Mouse (Mus musculus): ENCODE measurements at regions not wholly inside any gene's neighbourhood (a gene's known extent, or its start where the extent isn't known, plus 50 kb on each side); places are given as distances from the start of the nearest gene placed in this dataset.

GRCm38 (mm10) chr5:112122581-112122980 is 129.7 kb downstream of the Cryba4 start:
- DNase-seq (ENCODE audit: low spot score) = no peak
- Histone ChIP-seq H3K4me1 (0 out of 2 replicates have a peak, but pooled peaks cover 12% of the 10 kb centered on the region), H3K36me3 (no peaks in the 10 kb centered on the region), H3K27ac (no peak overlapping the region), H3K4me3 (no peak overlapping the region), H3K27me3 (ENCODE audit: insufficient read depth, poor library complexity, severe bottlenecking) (peaks cover 42% of the 10 kb centered on the region; the same call in 1 of the 2 replicates), H3K9me3 (no peaks in the 10 kb centered on the region)
- 12% methylated on average over 5 of the region's 5 CpGs for WGBS

- Histone ChIP-seq H3K9me3 (no peaks in the 10 kb centered on the region), H3K36me3 (no peaks in the 10 kb centered on the region), H3K27me3 (ENCODE audit: insufficient read depth, poor library complexity, severe bottlenecking) (peaks cover 40% of the 10 kb centered on the region), H3K4me1 (no peaks in the 10 kb centered on the region), H3K4me3 (no peak overlapping the region), H3K27ac (no peak overlapping the region)
- DNase-seq (ENCODE audit: low spot score) = no peak
- 67% methylated on average over 4 of the region's 4 CpGs for WGBS
Observed at GRCm38 (mm10) chr5:112127171-112127570, 125.1 kb downstream of the Cryba4 start.

- Histone ChIP-seq H3K4me1 (peaks cover 4% of the 10 kb centered on the region; the same call in 1 of the 2 replicates), H3K27ac (no peak overlapping the region), H3K36me3 (no peaks in the 10 kb centered on the region), H3K27me3 (ENCODE audit: insufficient read depth, poor library complexity, severe bottlenecking) (peaks cover 52% of the 10 kb centered on the region), H3K9me3 (no peaks in the 10 kb centered on the region), H3K4me3 (no peak overlapping the region)
- DNase-seq (ENCODE audit: low spot score) = no peak
- WGBS = 84% methylated on average over 1 of the region's 1 CpGs
Observed at GRCm38 (mm10) chr5:112132746-112133145, 119.6 kb downstream of the Cryba4 start.

- Histone ChIP-seq H3K27me3 (ENCODE audit: insufficient read depth, poor library complexity, severe bottlenecking) (peaks cover 51% of the 10 kb centered on the region), H3K9me3 (no peaks in the 10 kb centered on the region), H3K4me3 (no peak overlapping the region), H3K27ac (no peak overlapping the region), H3K4me1 (peaks cover 4% of the 10 kb centered on the region; the same call in 1 of the 2 replicates), H3K36me3 (no peaks in the 10 kb centered on the region)
- no peak for DNase-seq (ENCODE audit: low spot score)
- WGBS = 80% methylated on average over 21 of the region's 21 CpGs
Observed at GRCm38 (mm10) chr5:112133688-112134573, 118.4 kb downstream of the Cryba4 start.

GRCm38 (mm10) chr5:112136646-112137045 is 115.7 kb downstream of the Cryba4 start:
- WGBS = 32% methylated on average over 10 of the region's 14 CpGs
- no peaks in the 10 kb centered on the region for H3K36me3 ChIP-seq
- H3K27me3 ChIP-seq (ENCODE audit: insufficient read depth, poor library complexity, severe bottlenecking) = peaks cover 57% of the 10 kb centered on the region
- peaks cover 4% of the 10 kb centered on the region; the same call in 1 of the 2 replicates for H3K4me1 ChIP-seq
- no peaks in the 10 kb centered on the region for H3K9me3 ChIP-seq
- no peak overlapping the region for H3K27ac ChIP-seq
- no peak overlapping the region for H3K4me3 ChIP-seq
- DNase-seq (ENCODE audit: low spot score) = no peak

- peaks cover 4% of the 10 kb centered on the region; the same call in 1 of the 2 replicates for H3K4me1 ChIP-seq
- no peak for DNase-seq (ENCODE audit: low spot score)
- no peak overlapping the region for H3K4me3 ChIP-seq
- H3K36me3 ChIP-seq = no peaks in the 10 kb centered on the region
- H3K27ac ChIP-seq = no peak overlapping the region
- peaks cover 60% of the 10 kb centered on the region for H3K27me3 ChIP-seq (ENCODE audit: insufficient read depth, poor library complexity, severe bottlenecking)
- H3K9me3 ChIP-seq = no peaks in the 10 kb centered on the region
- WGBS = 77% methylated on average over 3 of the region's 3 CpGs
Observed at GRCm38 (mm10) chr5:112138246-112138645, 114.1 kb downstream of the Cryba4 start.

GRCm38 (mm10) chr5:112142731-112143130 is 109.6 kb downstream of the Cryba4 start:
- Histone ChIP-seq H3K4me3 (no peak overlapping the region), H3K4me1 (no peaks in the 10 kb centered on the region), H3K9me3 (no peaks in the 10 kb centered on the region), H3K27ac (no peak overlapping the region), H3K27me3 (ENCODE audit: insufficient read depth, poor library complexity, severe bottlenecking) (peaks cover 33% of the 10 kb centered on the region), H3K36me3 (no peaks in the 10 kb centered on the region)
- no peak for DNase-seq (ENCODE audit: low spot score)
- 76% methylated on average over 3 of the region's 3 CpGs for WGBS

GRCm38 (mm10) chr5:112143993-112144621 is 108.2 kb downstream of the Cryba4 start:
- Histone ChIP-seq H3K36me3 (no peaks in the 10 kb centered on the region), H3K27ac (no peak overlapping the region), H3K27me3 (ENCODE audit: insufficient read depth, poor library complexity, severe bottlenecking) (peaks cover 37% of the 10 kb centered on the region), H3K4me1 (no peaks in the 10 kb centered on the region), H3K9me3 (no peaks in the 10 kb centered on the region), H3K4me3 (no peak overlapping the region)
- DNase-seq (ENCODE audit: low spot score) = no peak
- 83% methylated on average over 16 of the region's 16 CpGs for WGBS

GRCm38 (mm10) chr5:112153675-112154085 is 98.6 kb downstream of the Cryba4 start:
- Histone ChIP-seq H3K27me3 (ENCODE audit: insufficient read depth, poor library complexity, severe bottlenecking) (peaks cover 67% of the 10 kb centered on the region), H3K9me3 (no peaks in the 10 kb centered on the region), H3K4me3 (peak overlapping the region; percentile 55), H3K4me1 (peaks cover 6% of the 10 kb centered on the region), H3K36me3 (no peaks in the 10 kb centered on the region), H3K27ac (peak overlapping the region; percentile 69)
- WGBS = 1% methylated on average over 39 of the region's 39 CpGs
- DNase-seq (ENCODE audit: low spot score) = peak; percentile 86

- DNase-seq (ENCODE audit: low spot score) = no peak
- peaks cover 64% of the 10 kb centered on the region for H3K27me3 ChIP-seq (ENCODE audit: insufficient read depth, poor library complexity, severe bottlenecking)
- peaks cover 6% of the 10 kb centered on the region for H3K4me1 ChIP-seq
- no peak overlapping the region for H3K4me3 ChIP-seq
- no peaks in the 10 kb centered on the region for H3K36me3 ChIP-seq
- no peaks in the 10 kb centered on the region for H3K9me3 ChIP-seq
- 55% methylated on average over 4 of the region's 4 CpGs for WGBS
- H3K27ac ChIP-seq = no peak overlapping the region
Observed at GRCm38 (mm10) chr5:112154650-112155049, 97.7 kb downstream of the Cryba4 start.

- H3K27me3 ChIP-seq (ENCODE audit: insufficient read depth, poor library complexity, severe bottlenecking) = peaks cover 64% of the 10 kb centered on the region
- no peaks in the 10 kb centered on the region for H3K9me3 ChIP-seq
Observed at GRCm38 (mm10) chr5:112155051-112155450, 97.3 kb downstream of the Cryba4 start.

GRCm38 (mm10) chr5:112156005-112156404 is 96.3 kb downstream of the Cryba4 start:
- no peak overlapping the region for H3K4me3 ChIP-seq
- peaks cover 6% of the 10 kb centered on the region for H3K4me1 ChIP-seq
- H3K9me3 ChIP-seq = no peaks in the 10 kb centered on the region
- 58% methylated on average over 1 of the region's 1 CpGs for WGBS
- H3K36me3 ChIP-seq = no peaks in the 10 kb centered on the region
- no peak for DNase-seq (ENCODE audit: low spot score)
- no peak overlapping the region for H3K27ac ChIP-seq
- peaks cover 65% of the 10 kb centered on the region for H3K27me3 ChIP-seq (ENCODE audit: insufficient read depth, poor library complexity, severe bottlenecking)

More at GRCm38 (mm10) chr5:112155051-112155450, 97.3 kb downstream of the Cryba4 start:
- H3K4me1 ChIP-seq = peaks cover 6% of the 10 kb centered on the region
- no peak overlapping the region for H3K4me3 ChIP-seq
- no peak overlapping the region for H3K27ac ChIP-seq
- no peaks in the 10 kb centered on the region for H3K36me3 ChIP-seq
- no peak for DNase-seq (ENCODE audit: low spot score)
- 63% methylated on average over 6 of the region's 6 CpGs for WGBS

All from heart, embryonic 10.5 days (tissue).